Mouse (Mus musculus) heart, embryonic 10.5 days (tissue): ENCODE measurements around the gene Fgfr2. TPM values are rescaled to one million over a fixed set of nuclear protein-coding genes. Genes with fewer than 3 reads are reported as not detected.
A peak's percentile ranks its signal among the peaks of the same experiment; 100 is the strongest.

ENCODE experiments used
- DNase-seq: peaks from one replicate; pipeline ENCODE4 v3.0.0-alpha.2; 2017; ENCODE audit warnings: low spot score
- H3K27ac ChIP-seq: fragments of 300-500 bp; sonication (generic); 2 replicates; pipeline ENCODE4 v1.5.1; 2016; ENCODE audit warnings: mild to moderate bottlenecking
- H3K27me3 ChIP-seq: fragments of 300-500 bp; sonication (generic); 2 replicates; pipeline ENCODE4 v1.6.1; 2016; ENCODE audit warnings: mild to moderate bottlenecking; ENCODE audit not compliant: poor library complexity, insufficient read depth, severe bottlenecking
- H3K36me3 ChIP-seq: fragments of 300-500 bp; sonication (generic); 2 replicates; pipeline ENCODE4 v1.6.1; 2016; ENCODE audit warnings: mild to moderate bottlenecking, moderate library complexity
- H3K4me1 ChIP-seq: fragments of 300-500 bp; sonication (generic); 2 replicates; pipeline ENCODE4 v1.6.1; 2016; ENCODE audit warnings: mild to moderate bottlenecking
- H3K4me3 ChIP-seq: fragments of 300-500 bp; sonication (generic); 2 replicates; pipeline ENCODE4 v1.5.1; 2016; ENCODE audit warnings: mild to moderate bottlenecking, moderate library complexity
- H3K9me3 ChIP-seq: fragments of 300-500 bp; sonication (generic); 2 replicates; pipeline ENCODE4 v1.6.1; 2016; ENCODE audit warnings: mild to moderate bottlenecking, moderate library complexity
- WGBS: fragments of 180-500 bp; shearing (Covaris S2); methylation state at CpG from one replicate; pipeline ENCODE4 v1.1.7; 2016; 5-methylcytosine and 5-hydroxymethylcytosine counted together
- polyA plus RNA-seq: library from polyadenylated mRNA; unstranded; fragments of >200 nt; fragmentation: Nextera tagmentation; extraction: Ambion mirVana; gene quantifications from 2 replicates; pipeline ENCODE4 v1.2.1, GENCODE M21; 2016

The Fgfr2 gene
- polyA plus RNA-seq, 1 experiment from 2014 or later, result 46.6 TPM

GRCm38 (mm10) chr7:130954177-130954601 lies 2169.0 kb downstream of the Fgfr2 start:
- no peaks in the 10 kb centered on the region for H3K27me3 ChIP-seq

GRCm38 (mm10) chr7:130953376-130953775 lies 2169.8 kb downstream of the Fgfr2 start:
- H3K4me1 ChIP-seq, result peaks cover 36% of the 10 kb centered on the region
- H3K27ac ChIP-seq, result no peak overlapping the region
- H3K4me3 ChIP-seq, result no peak overlapping the region
- 85% methylated on average over 10 of the region's 10 CpGs for WGBS
- DNase-seq, result no peak
- H3K36me3 ChIP-seq, result no peaks in the 10 kb centered on the region
- H3K9me3 ChIP-seq, result no peaks in the 10 kb centered on the region
- no peaks in the 10 kb centered on the region for H3K27me3 ChIP-seq

More at GRCm38 (mm10) chr7:130954177-130954601, 2169.0 kb downstream of the Fgfr2 start:
- WGBS, result 88% methylated on average over 10 of the region's 10 CpGs
- Histone ChIP-seq H3K36me3 (no peaks in the 10 kb centered on the region), H3K4me1 (peaks cover 35% of the 10 kb centered on the region), H3K4me3 (no peak overlapping the region), H3K9me3 (no peaks in the 10 kb centered on the region), H3K27ac (no peak overlapping the region)
- no peak for DNase-seq

GRCm38 (mm10) chr7:130951004-130951403 lies 2172.1 kb downstream of the Fgfr2 start:
- H3K27ac ChIP-seq, result peak overlapping the region; percentile 79; the same call in 1 of the 2 replicates
- WGBS, result 75% methylated on average over 5 of the region's 5 CpGs
- peaks cover 56% of the 10 kb centered on the region for H3K4me1 ChIP-seq
- H3K27me3 ChIP-seq, result no peaks in the 10 kb centered on the region
- no peak for DNase-seq
- H3K36me3 ChIP-seq, result no peaks in the 10 kb centered on the region
- no peak overlapping the region for H3K4me3 ChIP-seq
- H3K9me3 ChIP-seq, result no peaks in the 10 kb centered on the region

- Histone ChIP-seq H3K27me3 (no peaks in the 10 kb centered on the region), H3K36me3 (no peaks in the 10 kb centered on the region), H3K4me1 (peaks cover 57% of the 10 kb centered on the region), H3K27ac (peak overlapping the region; percentile 79; the same call in 1 of the 2 replicates), H3K4me3 (no peak overlapping the region), H3K9me3 (no peaks in the 10 kb centered on the region)
- DNase-seq, result no peak
- WGBS, result 82% methylated on average over 7 of the region's 7 CpGs
These were observed 2172.7 kb downstream of the Fgfr2 start for GRCm38 (mm10) chr7:130950482-130950881.

- Histone ChIP-seq H3K27me3 (no peaks in the 10 kb centered on the region), H3K9me3 (no peaks in the 10 kb centered on the region), H3K4me3 (peak overlapping the region; percentile 38; the same call in 1 of the 2 replicates), H3K36me3 (no peaks in the 10 kb centered on the region), H3K4me1 (peaks cover 57% of the 10 kb centered on the region), H3K27ac (peak overlapping the region; percentile 89)
- DNase-seq, result no peak
- WGBS, result 24% methylated on average over 8 of the region's 8 CpGs
These were observed 2173.8 kb downstream of the Fgfr2 start for GRCm38 (mm10) chr7:130949331-130949751.

- H3K36me3 ChIP-seq, result no peaks in the 10 kb centered on the region
- peaks cover 62% of the 10 kb centered on the region for H3K4me1 ChIP-seq
- 0 out of 2 replicates have a peak overlapping the region, but pooled peaks have one; percentile 13 for H3K4me3 ChIP-seq
- no peaks in the 10 kb centered on the region for H3K27me3 ChIP-seq
- DNase-seq, result no peak
- WGBS, result 34% methylated on average over 5 of the region's 5 CpGs
- H3K9me3 ChIP-seq, result no peaks in the 10 kb centered on the region
- H3K27ac ChIP-seq, result peak overlapping the region; percentile 89
These were observed 2174.5 kb downstream of the Fgfr2 start for GRCm38 (mm10) chr7:130948563-130949208.

GRCm38 (mm10) chr7:130946303-130946702 lies 2176.8 kb downstream of the Fgfr2 start:
- DNase-seq, result peak; percentile 48
- H3K27me3 ChIP-seq, result peaks cover 2% of the 10 kb centered on the region; the same call in 1 of the 2 replicates
- H3K4me1 ChIP-seq, result peaks cover 53% of the 10 kb centered on the region
- no peak overlapping the region for H3K4me3 ChIP-seq
- H3K27ac ChIP-seq, result no peak overlapping the region
- H3K36me3 ChIP-seq, result no peaks in the 10 kb centered on the region
- 79% methylated on average over 12 of the region's 12 CpGs for WGBS
- H3K9me3 ChIP-seq, result no peaks in the 10 kb centered on the region

GRCm38 (mm10) chr7:130945730-130946129 lies 2177.4 kb downstream of the Fgfr2 start:
- Histone ChIP-seq H3K4me1 (peaks cover 47% of the 10 kb centered on the region), H3K4me3 (no peak overlapping the region), H3K36me3 (no peaks in the 10 kb centered on the region), H3K27ac (no peak overlapping the region), H3K9me3 (no peaks in the 10 kb centered on the region), H3K27me3 (peaks cover 8% of the 10 kb centered on the region)
- DNase-seq, result peak; percentile 10
- WGBS, result 81% methylated on average over 3 of the region's 3 CpGs

GRCm38 (mm10) chr7:130944766-130945475 lies 2178.2 kb downstream of the Fgfr2 start:
- Histone ChIP-seq H3K36me3 (no peaks in the 10 kb centered on the region), H3K27me3 (peaks cover 16% of the 10 kb centered on the region), H3K27ac (no peak overlapping the region), H3K9me3 (no peaks in the 10 kb centered on the region), H3K4me3 (no peak overlapping the region), H3K4me1 (peaks cover 45% of the 10 kb centered on the region)
- WGBS, result 86% methylated on average over 11 of the region's 11 CpGs
- DNase-seq, result peak; percentile 47

GRCm38 (mm10) chr7:130943280-130943895 lies 2179.8 kb downstream of the Fgfr2 start:
- Histone ChIP-seq H3K27me3 (peaks cover 28% of the 10 kb centered on the region), H3K9me3 (no peaks in the 10 kb centered on the region), H3K4me1 (peaks cover 30% of the 10 kb centered on the region), H3K4me3 (no peak overlapping the region), H3K36me3 (no peaks in the 10 kb centered on the region), H3K27ac (no peak overlapping the region)
- DNase-seq, result no peak
- WGBS, result 83% methylated on average over 9 of the region's 9 CpGs

- peaks cover 54% of the 10 kb centered on the region for H3K27me3 ChIP-seq
- 78% methylated on average over 8 of the region's 8 CpGs for WGBS
- no peaks in the 10 kb centered on the region for H3K36me3 ChIP-seq
- no peak overlapping the region for H3K27ac ChIP-seq
- no peaks in the 10 kb centered on the region for H3K9me3 ChIP-seq
- peaks cover 26% of the 10 kb centered on the region for H3K4me1 ChIP-seq
- DNase-seq, result peak; percentile 58
- no peak overlapping the region for H3K4me3 ChIP-seq
These were observed 2182.4 kb downstream of the Fgfr2 start for GRCm38 (mm10) chr7:130940733-130941132.

GRCm38 (mm10) chr7:130938896-130939295 lies 2184.3 kb downstream of the Fgfr2 start:
- Histone ChIP-seq H3K27ac (no peak overlapping the region), H3K36me3 (no peaks in the 10 kb centered on the region), H3K27me3 (peaks cover 73% of the 10 kb centered on the region), H3K4me3 (no peak overlapping the region), H3K9me3 (no peaks in the 10 kb centered on the region), H3K4me1 (peaks cover 30% of the 10 kb centered on the region)
- WGBS, result 87% methylated on average over 8 of the region's 8 CpGs
- peak; percentile 72 for DNase-seq

GRCm38 (mm10) chr7:130938005-130938404 lies 2185.1 kb downstream of the Fgfr2 start:
- H3K4me3 ChIP-seq, result no peak overlapping the region
- peaks cover 30% of the 10 kb centered on the region for H3K4me1 ChIP-seq
- peak; percentile 64 for DNase-seq
- peaks cover 81% of the 10 kb centered on the region for H3K27me3 ChIP-seq
- no peaks in the 10 kb centered on the region for H3K36me3 ChIP-seq
- 57% methylated on average over 4 of the region's 4 CpGs for whole genome bisulfite sequencing
- no peak overlapping the region for H3K27ac ChIP-seq
- H3K9me3 ChIP-seq, result no peaks in the 10 kb centered on the region
